Mouse (Mus musculus): ENCODE data around the gene Ebf1.

DNA sequence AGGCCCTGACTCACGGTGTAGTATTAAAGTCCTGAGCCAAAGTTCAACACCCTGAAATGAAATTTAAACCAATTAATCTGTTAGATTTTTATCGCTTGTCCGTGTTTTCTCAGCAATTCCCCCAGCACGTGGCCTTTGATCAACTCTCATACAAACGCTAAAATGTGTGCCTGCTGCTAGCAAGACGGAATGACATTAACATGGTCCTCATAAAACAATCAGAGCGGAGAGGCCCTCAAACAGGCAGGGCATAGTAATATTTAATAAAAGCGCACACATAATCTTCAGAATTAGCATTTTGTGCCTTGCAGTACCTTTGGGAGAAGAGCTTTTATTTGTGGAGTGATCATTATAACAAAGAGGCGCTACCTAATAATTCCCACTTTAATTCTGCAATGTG is 287.0 kb downstream of the Ebf1 start:
- no peak for TF ChIP-seq POLR2A (IDR thresholded peaks at IDR 0.05; ENCODE audit: control insufficient read depth, low read depth, low read length)
- TF ChIP-seq CTCF (IDR thresholded peaks at IDR 0.05; ENCODE audit: control insufficient read depth, insufficient read depth, insufficient replicate concordance, low read depth, low read length): no peak
